8 mouse cellular contexts compared by ENCODE assay signal in genomic region chr12:8811441-8811871, GRCm38 (mm10). TPM values are rescaled to one million over a fixed set of nuclear protein-coding genes. Genes with fewer than 3 reads are reported as not detected.
A peak's percentile ranks its signal among the peaks of the same experiment; 100 is the strongest.
DNase-seq lines count a peak whose midpoint lies in the region; ATAC-seq lines count a peak whose summit lies in the region.

No protein-coding gene starts in this region.

- no peak overlapping the region for H3K4me3 ChIP-seq in embryonic facial prominence, embryonic 15.5 days (replicated peaks)

- DNase-seq in adrenal gland, postnatal 10 days, result peak; percentile 36
- DNase-seq in adrenal gland, adult (ENCODE audit: inconsistent age in 2 of 2, low spot score in 1 of 2), result no peak
- DNase-seq in kidney, postnatal 10 days, result peak; percentile 82
- DNase-seq in lung, postnatal 36 days, result peak; percentile 85
- no peak for DNase-seq in left cerebral cortex, adult 8-10 months (ENCODE audit: low spot score in 2 of 2)
- no peak for DNase-seq in layer of hippocampus, adult 9-11 months
- no peak for DNase-seq in right cerebral cortex, postnatal 25 days

- H3K9ac ChIP-seq in embryonic facial prominence, embryonic 15.5 days, result no peak overlapping the region

- peak overlapping the region; percentile 63 for H3K27ac ChIP-seq in embryonic facial prominence, embryonic 15.5 days (replicated peaks)

- WGBS in embryonic facial prominence, embryonic 15.5 days, result 71% methylated on average over 6 of the region's 6 CpGs

- no peak overlapping the region for H3K4me2 ChIP-seq in embryonic facial prominence, embryonic 15.5 days (replicated peaks)

- no peaks in the 10 kb centered on the region for H3K36me3 ChIP-seq in embryonic facial prominence, embryonic 15.5 days

- peaks cover 10% of the 10 kb centered on the region for H3K4me1 ChIP-seq in embryonic facial prominence, embryonic 15.5 days

- no peaks in the 10 kb centered on the region for H3K9me3 ChIP-seq in embryonic facial prominence, embryonic 15.5 days (replicated peaks)

- H3K27me3 ChIP-seq in embryonic facial prominence, embryonic 15.5 days, result no peaks in the 10 kb centered on the region

- 0 out of 2 replicates have a peak, but pooled peaks have one; percentile 24 for ATAC-seq in embryonic facial prominence, embryonic 15.5 days (ENCODE audit: insufficient number of reproducible peaks, low FRiP score, low TSS enrichment, low read depth)

RNA-seq across cellular contexts. Expression of gene Sdc1, which starts 40.3 kb away (rescaled TPM):
- total RNA-seq in adrenal gland, postnatal 10 days (2021), result 10 to 100 TPM; 27.2 to 42.0 TPM
- 176 and 181 TPM in 2 replicates for polyA plus RNA-seq in embryonic facial prominence, embryonic 15.5 days (2015; fragmentation: Nextera tagmentation; extraction: Ambion mirVana)
- total RNA-seq in left cerebral cortex, adult 8-10 months (2022), result 1 to 10 TPM in 3 of 4 experiments, under 1 TPM in 1; 0.87 to 1.7 (median 1.4) TPM

Comparison
In these comparisons a context has a peak if more than half of its experiments do, and no peak if none do; other contexts are left out.
1. DNase-seq: peak in adrenal gland, postnatal 10 days (single experiment), kidney, postnatal 10 days (single experiment) and lung, postnatal 36 days (single experiment); none in adrenal gland, adult (0 of 2), left cerebral cortex, adult 8-10 months (0 of 2), layer of hippocampus, adult 9-11 months (single experiment) and right cerebral cortex, postnatal 25 days (single experiment).
2. RNA of gene Sdc1, which starts 40.3 kb away (total RNA-seq): 27.2 to 42.0 TPM in adrenal gland, postnatal 10 days; 0.87 to 1.7 TPM in left cerebral cortex, adult 8-10 months; every median in the first group is over 10 times any median in the second.